Mouse (Mus musculus): ENCODE data around the gene Ms4a4b. TPM values are rescaled to one million over a fixed set of nuclear protein-coding genes. Genes with fewer than 3 reads are reported as not detected.
"Not testable (repeated sequence)": the region's sequence is repeated elsewhere in the genome, so short reads cannot be mapped to it uniquely, and the experiment has no call there.

Ms4a4b gene
- total RNA-seq, 2 experiments from 2014 or later, result 0.41 to 1.2 TPM

- DNase-seq, result no peak
- intact Hi-C loops (cut with DNase I), result no loop called here
Observed at GRCm38 (mm10) chr19:11485266-11485665, 41.9 kb downstream of the Ms4a4b start.

- DNase-seq, result no peak
- intact Hi-C loops (cut with DNase I), result no loop called here
Observed at GRCm38 (mm10) chr19:11485746-11486145, 42.4 kb downstream of the Ms4a4b start, which contains the start of gene Gm8369. TSS of gene Gm8369 (plus strand) at chr19:11485938.

- DNase-seq, result no peak
- intact Hi-C loops (cut with DNase I), result no loop called here
Observed at GRCm38 (mm10) chr19:11486599-11486998, 43.2 kb downstream of the Ms4a4b start.

- intact Hi-C loops (cut with DNase I), result no loop called here
- DNase-seq, result no peak
Observed at GRCm38 (mm10) chr19:11491406-11492189, 48.2 kb downstream of the Ms4a4b start.

GRCm38 (mm10) chr19:11492671-11493070, 49.3 kb downstream of the Ms4a4b start:
- intact Hi-C loops (cut with DNase I), result no loop called here
- no peak for DNase-seq

GRCm38 (mm10) chr19:11494519-11494918, 51.2 kb downstream of the Ms4a4b start:
- DNase-seq, result no peak
- intact Hi-C loops (cut with DNase I), result no loop called here

GRCm38 (mm10) chr19:11496361-11496760, 53.0 kb downstream of the Ms4a4b start:
- DNase-seq, result no peak
- intact Hi-C loops (cut with DNase I), result no loop called here

- intact Hi-C loops (cut with DNase I); DNase-seq: not testable (repeated sequence)
Observed at GRCm38 (mm10) chr19:11497300-11497699, 53.9 kb downstream of the Ms4a4b start.

GRCm38 (mm10) chr19:11500796-11501195, 57.4 kb downstream of the Ms4a4b start:
- intact Hi-C loops (cut with DNase I), result loop anchor here (2.0 kb wide), 1 partner anchor 48 kb away; no protein-coding TSS in a partner anchor
- DNase-seq, result no peak

GRCm38 (mm10) chr19:11501326-11501725, 58.0 kb downstream of the Ms4a4b start:
- DNase-seq, result no peak
- intact Hi-C loops (cut with DNase I), result loop anchor here (2.0 kb wide), 1 partner anchor 47 kb away; no protein-coding TSS in a partner anchor

GRCm38 (mm10) chr19:11504857-11505256, 61.5 kb downstream of the Ms4a4b start:
- no peak for DNase-seq
- intact Hi-C loops (cut with DNase I), result no loop called here

- intact Hi-C loops (cut with DNase I), result no loop called here
- DNase-seq, result no peak
Observed at GRCm38 (mm10) chr19:11513458-11513857, 70.1 kb downstream of the Ms4a4b start.

- intact Hi-C loops (cut with DNase I), result no loop called here
- DNase-seq, result no peak
Observed at GRCm38 (mm10) chr19:11516246-11516645, 72.9 kb downstream of the Ms4a4b start, which contains the start of gene Ms4a6b. TSS of gene Ms4a6b (plus strand) at chr19:11516512.

Other genes starting within 250 kb of the Ms4a4b start
- not detected for gene Ms4a13, start 246.8 kb upstream of the Ms4a4b start, total RNA-seq (2021)
- gene Ms4a12, start 211.1 kb upstream of the Ms4a4b start, total RNA-seq (2021), result not detected
- gene Ms4a1, start 177.3 kb upstream of the Ms4a4b start, total RNA-seq (2021), result under 1 TPM; 0.59 to 0.74 TPM
- gene Ms4a5, start 159.7 kb upstream of the Ms4a4b start, total RNA-seq (2021), result not detected
- gene Ms4a14, start 129.1 kb upstream of the Ms4a4b start, total RNA-seq (2021), result under 1 TPM in 1 of 2 experiments, not detected in 1; 0.10 TPM
- gene Ms4a7, start 107.4 kb upstream of the Ms4a4b start, total RNA-seq (2021), result 1 to 10 TPM; 1.1 to 1.3 TPM
- gene Ms4a4a, start 68.0 kb upstream of the Ms4a4b start, total RNA-seq (2021), result 10 to 100 TPM in 1 of 2 experiments, 1 to 10 TPM in 1; 7.6 to 10.7 TPM
- under 1 TPM in 1 of 2 experiments, not detected in 1; 0.37 TPM for gene Ms4a4c, start 38.8 kb upstream of the Ms4a4b start, total RNA-seq (2021)
- 10 to 100 TPM in 1 of 2 experiments, 1 to 10 TPM in 1; 8.3 to 11.2 TPM for gene Ms4a6c, start 25.8 kb downstream of the Ms4a4b start, total RNA-seq (2021)
- under 1 TPM in 1 of 2 experiments, not detected in 1; 0.22 TPM for gene Gm8369, start 42.4 kb downstream of the Ms4a4b start, total RNA-seq (2021)
- 1 to 10 TPM; 5.9 to 7.1 TPM for gene Ms4a6b, start 73.0 kb downstream of the Ms4a4b start, total RNA-seq (2021)
- gene Ms4a4d, start 93.2 kb downstream of the Ms4a4b start, total RNA-seq (2021), result 1 to 10 TPM; 4.0 to 6.4 TPM
- 1 to 10 TPM; 3.6 to 5.0 TPM for gene Ms4a6d, start 161.3 kb downstream of the Ms4a4b start, total RNA-seq (2021)
- gene Ms4a2, start 180.2 kb downstream of the Ms4a4b start, total RNA-seq (2021), result not detected
- gene Ms4a3, start 197.3 kb downstream of the Ms4a4b start, total RNA-seq (2021), result not detected
- not detected for gene Oosp2, start 217.0 kb downstream of the Ms4a4b start, total RNA-seq (2021)
- not detected for gene Oosp1, start 247.6 kb downstream of the Ms4a4b start, total RNA-seq (2021)